Mouse (Mus musculus) gastrocnemius, postnatal 25 days (tissue): Measurements from ENCODE around the gene Rbm42. TPM values are rescaled to one million over a fixed set of nuclear protein-coding genes. Genes with fewer than 3 reads are reported as not detected.

Experiments
- DNase-seq: peaks from one replicate; pipeline ENCODE4 v3.0.0; 2022
- total RNA-seq, 2 experiments: library from RNA; stranded (reverse); gene quantifications; 1 replicate in 1 of 2; 2 replicates in 1 of 2; pipeline ENCODE4 v1.2.3; 2021

Gene Rbm42
- total RNA-seq, 2 experiments from 2014 or later, result 37.2 to 40.1 TPM

GRCm38 (mm10) chr7:30618658-30619057 is 31.5 kb downstream of the Rbm42 start:
- DNase-seq, result no peak

- no peak for DNase-seq
Measured at GRCm38 (mm10) chr7:30615049-30615760, 34.9 kb downstream of the Rbm42 start.

GRCm38 (mm10) chr7:30614454-30614853 is 35.7 kb downstream of the Rbm42 start:
- no peak for DNase-seq

GRCm38 (mm10) chr7:30613529-30614112 is 36.5 kb downstream of the Rbm42 start:
- DNase-seq, result peak; percentile 32

GRCm38 (mm10) chr7:30612654-30613402 is 37.3 kb downstream of the Rbm42 start, which contains the start of gene Upk1a:
Gene Upk1a (minus strand): TSS chr7:30612847.
- DNase-seq, result no peak

- no peak for DNase-seq
Measured at GRCm38 (mm10) chr7:30610043-30610442, 40.1 kb downstream of the Rbm42 start.

- no peak for DNase-seq
Measured at GRCm38 (mm10) chr7:30608476-30608875, 41.6 kb downstream of the Rbm42 start.

GRCm38 (mm10) chr7:30607706-30608309 is 42.3 kb downstream of the Rbm42 start:
- DNase-seq, result no peak

- DNase-seq, result no peak
Measured at GRCm38 (mm10) chr7:30604944-30605343, 45.2 kb downstream of the Rbm42 start.

- DNase-seq, result no peak
Measured at GRCm38 (mm10) chr7:30604424-30604823, 45.7 kb downstream of the Rbm42 start.

- no peak for DNase-seq
Measured at GRCm38 (mm10) chr7:30602583-30602982, 47.5 kb downstream of the Rbm42 start.

- DNase-seq, result no peak
Measured at GRCm38 (mm10) chr7:30600651-30601050, 49.5 kb downstream of the Rbm42 start.

GRCm38 (mm10) chr7:30599933-30600353 is 50.2 kb downstream of the Rbm42 start:
- peak; percentile 81 for DNase-seq

GRCm38 (mm10) chr7:30598786-30599185 is 51.3 kb downstream of the Rbm42 start, which contains the start of gene Zbtb32:
Gene Zbtb32 (minus strand): TSS chr7:30598909.
- DNase-seq, result no peak

GRCm38 (mm10) chr7:30596811-30597210 is 53.3 kb downstream of the Rbm42 start:
- no peak for DNase-seq

- no peak for DNase-seq
Measured at GRCm38 (mm10) chr7:30596093-30596492, 54.0 kb downstream of the Rbm42 start.

- no peak for DNase-seq
Measured at GRCm38 (mm10) chr7:30594510-30595024, 55.5 kb downstream of the Rbm42 start.

GRCm38 (mm10) chr7:30593579-30594509 is 56.3 kb downstream of the Rbm42 start:
- DNase-seq, result no peak

GRCm38 (mm10) chr7:30592772-30593423 is 57.2 kb downstream of the Rbm42 start:
- no peak for DNase-seq

GRCm38 (mm10) chr7:30591605-30591951 is 58.5 kb downstream of the Rbm42 start:
- no peak for DNase-seq
